Mouse (Mus musculus): ENCODE results near the gene Ttc5. TPM values are rescaled to one million over a fixed set of nuclear protein-coding genes. Genes with fewer than 3 reads are reported as not detected.
A peak's percentile ranks its signal among the peaks of the same experiment; 100 is the strongest.

The Ttc5 gene
- total and polyA plus RNA-seq, 3 experiments = 44.3 to 72.1 (median 57.8) TPM

GRCm38 (mm10) chr14:50799502-50800259, 14.4 kb upstream of the Ttc5 start:
- dilution Hi-C loops (cut with MboI; ENCODE audit: extremely low pct_ligation_motif_present, extremely low pct_unique_long_range_greater_than_20kb, low sequenced_read_pairs) = no loop called here
- H3K27me3 ChIP-seq (replicated peaks) = no peaks in the 10 kb centered on the region
- H3K4me2 ChIP-seq (ENCODE audit: insufficient read depth, low read depth, poor library complexity, severe bottlenecking) = peak overlapping the region; percentile 25; the same call in 1 of the 2 replicates
- H3K79me2 ChIP-seq (replicated peaks; ENCODE audit: control insufficient read depth, extremely low read depth, insufficient read depth, poor library complexity, severe bottlenecking) = no peaks in the 10 kb centered on the region
- no peak for TF ChIP-seq ZNF384 (IDR thresholded peaks at IDR 0.05; ENCODE audit: low read depth, low read length)
- TF ChIP-seq TBP (conservative IDR thresholded peaks at IDR 0.05; ENCODE audit: low read depth, low read length) = no peak
- TF ChIP-seq CHD2 (IDR thresholded peaks at IDR 0.05; ENCODE audit: low read length) = no peak
- TF ChIP-seq RCOR1 (conservative IDR thresholded peaks at IDR 0.05; ENCODE audit: low read depth, low read length) = no peak
- no peak for TF ChIP-seq POLR2AphosphoS2 (IDR thresholded peaks at IDR 0.05; ENCODE audit: low read depth, low read length)
- 0 out of 2 replicates have a peak, but pooled peaks have one; percentile 4 for TF ChIP-seq SIN3A (IDR thresholded peaks at IDR 0.05; ENCODE audit: low read length)
- no peak for TF ChIP-seq PAX5 (IDR thresholded peaks at IDR 0.05; ENCODE audit: low read length)
- no peak for TF ChIP-seq MAZ (IDR thresholded peaks at IDR 0.05; ENCODE audit: low read depth, low read length)
- no peak for TF ChIP-seq MEF2A (IDR thresholded peaks at IDR 0.05; ENCODE audit: borderline replicate concordance, low read depth, low read length)
- no peak for TF ChIP-seq CHD1 (IDR thresholded peaks at IDR 0.05; ENCODE audit: low read depth, low read length)
- TF ChIP-seq POLR2A (IDR thresholded peaks at IDR 0.05; ENCODE audit: low read depth, low read length) = no peak
- no peak for TF ChIP-seq ETS1 (conservative IDR thresholded peaks at IDR 0.05; ENCODE audit: low read depth, low read length)
- TF ChIP-seq USF1 (IDR thresholded peaks at IDR 0.05; ENCODE audit: low read depth, low read length) = no peak
- TF ChIP-seq MXI1 (IDR thresholded peaks at IDR 0.05; ENCODE audit: low read depth, low read length) = no peak
- TF ChIP-seq RAD21 (IDR thresholded peaks at IDR 0.05; ENCODE audit: low read depth, low read length) = peak; percentile 82
- no peak for TF ChIP-seq USF2 (conservative IDR thresholded peaks at IDR 0.05; ENCODE audit: low read depth, low read length)
- no peak for TF ChIP-seq MYC (IDR thresholded peaks at IDR 0.05; ENCODE audit: low read depth, low read length)
- no peak for TF ChIP-seq NELFE (IDR thresholded peaks at IDR 0.05; ENCODE audit: low read depth, low read length)
- TF ChIP-seq ZKSCAN1 (IDR thresholded peaks at IDR 0.05; ENCODE audit: borderline replicate concordance, low read depth, low read length) = no peak
- no peak for TF ChIP-seq UBTF (IDR thresholded peaks at IDR 0.05; ENCODE audit: low read depth, low read length)
- no peak for TF ChIP-seq IRF4 (IDR thresholded peaks at IDR 0.05; ENCODE audit: low read depth, low read length)
- TF ChIP-seq HCFC1 (IDR thresholded peaks at IDR 0.05; ENCODE audit: low read depth, low read length) = no peak
- TF ChIP-seq ZMIZ1 (IDR thresholded peaks at IDR 0.05; ENCODE audit: low read depth, low read length) = no peak
- no peak for TF ChIP-seq JUND (conservative IDR thresholded peaks at IDR 0.05; ENCODE audit: low read depth, low read length)
- peak; percentile 24; the same call in 1 of the 2 replicates for TF ChIP-seq ZC3H11A (IDR thresholded peaks at IDR 0.05; ENCODE audit: low read depth, low read length)
- TF ChIP-seq E2F4 (IDR thresholded peaks at IDR 0.05; ENCODE audit: insufficient replicate concordance, low read depth, low read length) = 0 out of 2 replicates have a peak, but pooled peaks have one; percentile 38
- TF ChIP-seq SMC3 (IDR thresholded peaks at IDR 0.05; ENCODE audit: low read depth, low read length) = peak; percentile 71
- no peak for TF ChIP-seq MAX (IDR thresholded peaks at IDR 0.05; ENCODE audit: low read length)
- no peak for TF ChIP-seq NRF1 (IDR thresholded peaks at IDR 0.05; ENCODE audit: low read depth, low read length)
- no peak for TF ChIP-seq TCF12 (IDR thresholded peaks at IDR 0.05; ENCODE audit: low read depth, low read length)
- no peak for TF ChIP-seq MAFK (IDR thresholded peaks at IDR 0.05; ENCODE audit: insufficient replicate concordance, low read length)
- no peak for TF ChIP-seq EP300 (IDR thresholded peaks at IDR 0.05; ENCODE audit: low read length)
- no peak for TF ChIP-seq GABPA (IDR thresholded peaks at IDR 0.05; ENCODE audit: insufficient replicate concordance, low read depth, low read length)
- peak; percentile 28 to 84; a peak in 3 of 4 replicates for TF ChIP-seq CTCF (conservative IDR thresholded peaks at IDR 0.05 in 1 of 2, IDR thresholded peaks at IDR 0.05 in 1 of 2; ENCODE audit: low read depth in 2 of 2, low read length in 2 of 2)
- TF ChIP-seq ELF1 (IDR thresholded peaks at IDR 0.05; ENCODE audit: low read depth, low read length) = no peak
- TF ChIP-seq KAT2A (IDR thresholded peaks at IDR 0.05; ENCODE audit: insufficient replicate concordance, low read length) = no peak
- TF ChIP-seq BHLHE40 (IDR thresholded peaks at IDR 0.05; ENCODE audit: low read depth, low read length) = no peak
- no peaks in the 10 kb centered on the region for H3K36me3 ChIP-seq (replicated peaks in 1 of 2; ENCODE audit: control insufficient read depth in 1 of 2, insufficient read depth in 1 of 2, low read length in 1 of 2)
- no peak overlapping the region; the same call in 1 of the 2 replicates for H3K9ac ChIP-seq (ENCODE audit: insufficient read depth, low read depth)
- peaks cover 0 to 4% of the 10 kb centered on the region in 2 experiments; a peak in 2 of 4 replicates for H3K4me1 ChIP-seq (ENCODE audit: control insufficient read depth in 1 of 2, insufficient read depth in 2 of 2)
- DNase-seq (ENCODE audit: extremely low read depth) = peak; percentile 75
- in situ Hi-C loops (cut with MboI; ENCODE audit: low pct_ligation_motif_present, low pct_unique_long_range_greater_than_20kb, low sequenced_read_pairs) = loop anchor here (10.0 to 25.0 kb wide), 2 partner anchors 265 to 463 kb away; partner anchors contain the start of gene Rnase2a
- no peak overlapping the region for H3K27ac ChIP-seq (ENCODE audit: insufficient read depth, low read depth)
- no peak overlapping the region for H3K4me3 ChIP-seq (replicated peaks in 1 of 3; ENCODE audit: low read depth in 2 of 3, low read length in 2 of 3, poor library complexity in 1 of 3)
- no peaks in the 10 kb centered on the region for H3K9me3 ChIP-seq (replicated peaks; ENCODE audit: low read length)
